Mouse (Mus musculus) gastrocnemius, postnatal 10 days (tissue): ENCODE data around the gene Hspa5. TPM values are rescaled to one million over a fixed set of nuclear protein-coding genes. Genes with fewer than 3 reads are reported as not detected.
"Not testable (repeated sequence)": the region's sequence is repeated elsewhere in the genome, so short reads cannot be mapped to it uniquely, and the experiment has no call there.

ENCODE experiments used
- DNase-seq: peaks from one replicate; pipeline ENCODE4 v3.0.0; 2021; ENCODE audit warnings: mixed read lengths
- total RNA-seq, 2 experiments: library from RNA; stranded (reverse); gene quantifications; 2 replicates each; pipeline ENCODE4 v1.2.3; 2021

The Hspa5 gene
- total RNA-seq, 2 experiments from 2014 or later, result 187 to 207 TPM

DNA sequence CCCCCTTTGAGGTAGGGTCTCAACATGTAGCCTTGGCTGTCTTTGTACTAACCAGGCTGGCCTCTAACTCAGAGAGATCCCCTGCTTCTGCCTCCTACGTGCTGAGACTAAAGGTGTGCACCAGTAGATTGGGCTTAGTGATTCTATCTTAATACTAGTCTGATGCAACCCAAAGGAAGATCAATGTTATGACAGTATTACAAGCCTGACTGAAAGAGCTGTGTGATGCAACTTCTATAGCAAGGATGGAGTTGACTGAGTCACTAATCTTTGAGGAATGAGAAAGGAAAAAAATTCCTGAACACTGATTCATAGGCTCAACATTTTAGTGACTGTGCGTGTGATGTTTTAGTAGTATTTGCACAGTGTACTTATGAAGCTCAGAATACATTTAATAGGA, 1.7 kb upstream of the Hspa5 start:
- DNase-seq, result no peak

DNA sequence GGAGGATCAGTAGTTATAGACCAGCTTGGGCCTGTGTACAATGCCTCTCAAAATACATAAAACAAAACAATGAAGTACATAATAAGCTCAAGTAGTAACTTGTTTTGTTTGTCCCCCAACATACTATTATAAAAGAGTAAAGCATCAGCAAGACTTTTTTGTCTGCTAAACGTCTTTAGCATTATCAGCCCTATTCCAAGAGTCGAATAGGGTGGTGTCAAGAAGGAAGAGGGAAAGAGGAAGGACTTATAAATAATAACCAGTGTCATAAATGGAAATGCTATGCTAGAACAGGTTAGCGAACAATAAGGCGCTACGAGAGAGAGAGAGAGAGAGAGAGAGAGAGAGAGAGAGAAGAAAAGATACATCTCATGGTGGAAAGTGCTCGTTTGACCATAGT, 819 bp upstream of the Hspa5 start:
- DNase-seq, result no peak

DNA sequence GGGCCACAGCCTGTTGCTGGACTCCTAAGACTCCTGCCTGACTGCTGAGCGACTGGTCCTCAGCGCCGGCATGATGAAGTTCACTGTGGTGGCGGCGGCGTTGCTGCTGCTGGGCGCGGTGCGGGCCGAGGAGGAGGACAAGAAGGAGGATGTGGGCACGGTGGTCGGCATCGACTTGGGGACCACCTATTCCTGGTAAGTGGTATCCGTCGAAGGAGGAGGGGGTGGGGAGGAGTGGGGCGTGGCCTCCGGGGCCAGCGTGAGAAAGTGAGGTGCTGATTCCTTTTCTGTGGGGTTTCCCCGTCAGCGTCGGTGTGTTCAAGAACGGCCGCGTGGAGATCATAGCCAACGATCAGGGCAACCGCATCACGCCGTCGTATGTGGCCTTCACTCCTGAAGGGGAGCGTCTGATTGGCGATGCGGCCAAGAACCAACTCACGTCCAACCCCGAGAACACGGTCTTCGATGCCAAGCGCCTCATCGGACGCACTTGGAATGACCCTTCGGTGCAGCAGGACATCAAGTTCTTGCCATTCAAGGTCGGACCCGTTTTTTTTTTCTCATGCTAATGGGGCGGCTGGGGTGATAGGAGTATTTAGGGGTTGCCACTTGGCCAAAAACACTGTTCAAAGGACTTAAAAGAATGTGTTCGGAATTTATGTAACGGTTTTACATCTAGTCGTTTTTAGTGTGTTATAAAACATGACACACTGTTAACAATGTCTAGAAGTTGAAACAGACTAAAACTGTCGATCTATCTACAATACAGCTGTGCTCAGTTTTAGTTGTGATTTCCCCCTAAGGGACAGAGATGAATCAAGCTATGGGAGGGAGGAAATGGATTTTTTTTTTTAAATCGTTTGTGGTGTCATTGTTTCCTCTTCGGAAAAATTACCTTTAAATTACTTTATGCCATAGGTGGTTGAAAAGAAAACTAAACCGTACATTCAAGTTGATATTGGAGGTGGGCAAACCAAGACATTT, 774 bp downstream of the Hspa5 start:
- DNase-seq, result no peak

DNA sequence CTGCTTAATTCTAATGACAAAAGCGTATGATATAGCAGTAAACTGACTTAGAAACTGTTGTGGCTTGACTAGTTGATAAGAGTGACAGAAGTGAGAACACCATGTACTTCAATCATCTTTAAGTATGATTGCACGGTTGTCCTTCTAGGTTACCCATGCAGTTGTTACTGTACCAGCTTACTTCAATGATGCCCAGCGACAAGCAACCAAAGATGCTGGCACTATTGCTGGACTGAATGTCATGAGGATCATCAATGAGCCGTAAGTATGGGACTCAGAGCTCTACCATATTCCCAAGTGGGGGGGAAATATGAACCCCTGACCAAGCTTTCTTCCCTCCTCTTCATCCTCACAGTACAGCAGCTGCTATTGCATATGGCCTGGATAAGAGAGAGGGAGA, 1.9 kb downstream of the Hspa5 start:
- DNase-seq, result no peak

DNA sequence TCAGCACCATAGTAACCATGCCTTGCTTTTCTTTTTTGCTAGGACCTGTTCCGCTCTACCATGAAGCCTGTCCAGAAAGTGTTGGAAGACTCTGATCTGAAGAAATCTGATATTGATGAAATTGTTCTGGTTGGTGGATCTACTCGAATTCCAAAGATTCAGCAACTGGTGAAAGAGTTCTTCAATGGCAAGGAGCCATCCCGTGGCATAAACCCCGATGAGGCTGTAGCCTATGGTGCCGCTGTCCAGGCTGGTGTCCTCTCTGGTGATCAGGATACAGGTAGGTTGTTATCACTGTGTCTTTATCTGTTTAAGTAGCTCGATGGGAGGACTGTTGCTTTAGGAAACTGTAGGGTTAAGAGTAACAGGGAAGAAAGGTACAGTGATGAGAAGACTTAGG, 2.7 kb downstream of the Hspa5 start:
- no peak for DNase-seq

DNA sequence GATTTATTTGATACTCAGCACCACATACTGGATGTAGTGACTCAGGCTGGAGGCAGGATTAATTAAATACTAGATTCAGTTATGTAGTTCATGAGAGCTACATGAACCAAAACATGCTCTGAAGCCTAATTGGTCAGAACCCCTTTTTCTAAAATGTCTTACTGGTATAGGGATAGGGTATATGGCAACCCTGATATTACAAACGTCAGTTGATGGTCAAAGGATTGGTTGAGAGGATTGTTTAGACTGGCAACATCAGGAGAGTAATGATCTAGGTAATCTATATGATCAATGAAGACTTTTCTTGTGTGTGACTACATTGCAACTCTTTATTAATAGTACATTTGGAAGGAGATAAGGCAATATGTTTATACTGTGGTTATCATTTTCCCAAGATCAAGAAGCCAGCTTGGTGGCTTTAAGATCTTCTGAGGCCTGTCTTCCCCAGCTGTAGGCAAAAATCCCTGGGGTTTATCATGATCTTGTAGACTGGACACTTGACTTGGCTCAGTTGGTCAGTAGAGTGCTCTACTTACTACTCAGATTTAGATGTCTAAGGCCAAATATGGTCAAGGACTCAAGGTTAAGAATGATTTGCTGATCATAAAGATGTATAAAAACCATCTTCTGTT, 5.6 kb downstream of the Hspa5 start:
- no peak for DNase-seq

DNA sequence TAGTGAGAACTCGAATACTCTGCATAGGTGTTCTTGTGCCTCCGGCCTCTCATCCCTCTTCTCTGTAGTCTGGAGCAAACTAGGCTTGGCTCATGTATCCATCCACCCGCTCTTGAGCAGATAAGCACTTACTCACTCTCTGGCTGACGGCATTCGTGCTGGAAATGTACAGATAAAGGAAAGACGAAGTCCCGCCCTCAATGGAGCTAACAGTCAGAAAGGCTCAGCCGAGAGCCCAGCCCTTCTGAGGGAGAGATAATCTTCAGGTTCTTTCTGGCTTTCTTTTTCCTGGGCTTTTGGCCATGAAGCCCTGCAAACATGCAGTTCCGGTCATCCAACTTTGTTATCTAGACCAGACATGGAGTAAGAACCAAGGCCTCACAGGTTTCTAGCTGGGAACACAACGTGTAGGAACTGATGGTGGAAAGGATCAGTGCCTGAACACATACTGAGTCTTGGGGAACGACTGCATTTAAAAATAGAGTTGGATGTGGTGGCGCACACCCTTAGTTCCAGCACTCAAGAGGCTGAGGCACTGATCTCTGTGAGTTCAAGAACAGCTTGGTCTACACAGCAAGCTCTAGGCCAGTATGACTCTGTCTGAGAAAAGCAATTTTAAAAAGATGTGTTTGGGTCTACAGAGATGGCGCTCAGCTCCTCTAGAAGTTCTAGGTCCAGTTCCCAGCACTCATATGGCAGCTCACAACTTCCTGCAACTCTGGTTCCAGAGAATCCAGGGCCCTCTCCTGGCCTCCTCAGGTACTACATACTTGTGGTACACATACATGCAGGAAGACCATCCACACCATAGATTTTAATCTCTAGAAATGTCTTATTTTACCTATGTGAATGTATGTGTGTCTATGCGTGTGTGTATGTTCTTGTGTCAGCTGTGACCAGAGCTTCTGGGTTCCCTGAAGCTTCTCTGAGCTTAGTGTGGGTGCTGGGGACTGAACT, 11.6 kb downstream of the Hspa5 start:
- DNase-seq, result no peak

DNA sequence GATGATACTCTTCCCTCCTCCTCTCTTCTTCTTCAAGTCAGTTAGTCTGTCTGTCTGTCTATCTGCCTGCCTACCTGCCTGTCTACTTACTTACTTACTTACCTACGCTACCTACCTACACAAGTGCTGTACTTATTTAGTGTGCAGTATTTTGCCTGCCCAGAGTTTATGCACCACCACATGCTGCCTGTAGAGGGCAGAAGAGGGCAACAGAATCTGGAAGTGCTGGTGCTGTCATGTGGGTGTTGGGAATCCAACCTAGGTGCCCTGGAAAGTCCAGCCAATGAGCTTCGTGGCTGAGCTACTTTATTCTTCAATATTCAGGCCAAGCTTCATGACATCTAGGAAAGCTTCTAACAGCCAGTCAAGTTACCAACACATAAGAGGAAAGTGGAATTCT, 12.3 kb downstream of the Hspa5 start:
- no peak for DNase-seq

DNA sequence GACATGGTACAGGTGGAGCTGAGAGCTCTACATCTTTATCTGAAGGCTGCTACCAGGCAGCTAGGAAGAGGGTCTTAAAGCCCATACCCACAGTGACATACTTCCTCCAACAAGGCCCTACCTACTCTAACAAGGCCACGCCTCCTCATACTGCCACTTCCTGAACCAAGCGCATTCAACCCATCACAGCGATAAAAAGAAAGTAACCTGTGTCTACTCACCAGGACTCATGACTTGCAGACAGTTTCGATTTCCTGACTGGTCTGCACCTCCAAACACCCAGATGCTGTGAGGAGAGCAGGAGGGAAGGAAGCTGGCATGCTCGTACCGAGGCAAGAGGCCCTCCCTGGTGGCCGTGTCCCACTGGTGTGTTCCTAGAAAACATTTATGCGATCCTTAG, 18.5 kb downstream of the Hspa5 start:
- DNase-seq, result no peak

DNA sequence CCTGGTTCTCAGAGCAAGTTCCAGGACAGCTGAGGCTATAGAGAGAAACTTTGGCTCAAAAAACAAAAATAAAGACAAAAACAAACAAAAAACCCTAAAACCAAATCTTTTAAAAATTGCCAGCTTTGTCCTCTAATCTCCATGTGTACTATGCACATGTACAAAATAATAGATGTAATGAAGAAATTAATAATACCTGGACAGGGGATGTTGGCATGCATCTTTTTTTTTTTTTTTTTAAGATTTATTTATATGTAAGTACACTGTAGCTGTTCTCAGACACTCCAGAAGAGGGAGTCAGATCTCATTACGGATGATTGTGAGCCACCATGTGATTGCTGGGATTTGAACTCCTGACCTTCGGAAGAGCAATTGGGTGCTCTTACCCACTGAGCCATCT, 20.8 kb downstream of the Hspa5 start:
- DNase-seq, result not testable (repeated sequence)

DNA sequence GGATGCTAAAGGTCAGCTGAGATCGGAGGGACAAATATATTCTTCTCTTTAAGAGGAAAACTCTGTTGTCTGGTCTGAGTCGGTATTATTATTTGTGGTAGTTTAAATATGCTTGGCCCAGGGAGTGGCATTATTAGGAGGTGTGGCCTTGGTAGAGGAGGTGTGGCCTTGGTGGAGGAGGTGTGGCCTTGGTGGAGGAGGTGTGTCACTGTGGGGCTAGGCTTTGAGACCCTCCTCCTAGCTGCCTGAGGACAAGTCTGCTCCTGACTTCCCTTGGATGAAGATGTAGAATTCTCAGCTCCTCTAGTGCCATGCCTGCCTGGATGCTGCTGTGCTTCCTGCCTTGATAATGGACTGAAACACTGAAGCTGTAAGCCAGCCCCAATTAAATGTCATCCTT, 22.7 kb downstream of the Hspa5 start:
- DNase-seq, result no peak

DNA sequence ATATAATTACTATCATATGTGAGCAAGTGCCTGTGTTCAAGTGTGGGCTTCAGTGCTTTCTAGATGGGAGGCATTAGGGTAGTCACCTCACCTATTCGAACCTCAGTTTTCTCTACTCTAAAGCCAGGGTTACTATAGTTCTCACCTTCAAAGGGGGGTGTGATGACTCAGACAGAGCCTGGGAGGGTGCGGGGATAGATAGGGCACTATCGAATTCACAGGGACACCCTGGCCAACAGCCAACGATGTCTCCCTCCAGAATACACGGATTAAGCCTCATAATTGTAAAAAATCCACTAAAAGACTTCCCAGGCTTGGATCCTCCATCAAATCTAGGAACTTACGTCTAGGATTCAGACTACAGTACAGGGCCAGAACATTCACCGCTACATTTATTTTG, 23.7 kb downstream of the Hspa5 start:
- DNase-seq, result no peak

DNA sequence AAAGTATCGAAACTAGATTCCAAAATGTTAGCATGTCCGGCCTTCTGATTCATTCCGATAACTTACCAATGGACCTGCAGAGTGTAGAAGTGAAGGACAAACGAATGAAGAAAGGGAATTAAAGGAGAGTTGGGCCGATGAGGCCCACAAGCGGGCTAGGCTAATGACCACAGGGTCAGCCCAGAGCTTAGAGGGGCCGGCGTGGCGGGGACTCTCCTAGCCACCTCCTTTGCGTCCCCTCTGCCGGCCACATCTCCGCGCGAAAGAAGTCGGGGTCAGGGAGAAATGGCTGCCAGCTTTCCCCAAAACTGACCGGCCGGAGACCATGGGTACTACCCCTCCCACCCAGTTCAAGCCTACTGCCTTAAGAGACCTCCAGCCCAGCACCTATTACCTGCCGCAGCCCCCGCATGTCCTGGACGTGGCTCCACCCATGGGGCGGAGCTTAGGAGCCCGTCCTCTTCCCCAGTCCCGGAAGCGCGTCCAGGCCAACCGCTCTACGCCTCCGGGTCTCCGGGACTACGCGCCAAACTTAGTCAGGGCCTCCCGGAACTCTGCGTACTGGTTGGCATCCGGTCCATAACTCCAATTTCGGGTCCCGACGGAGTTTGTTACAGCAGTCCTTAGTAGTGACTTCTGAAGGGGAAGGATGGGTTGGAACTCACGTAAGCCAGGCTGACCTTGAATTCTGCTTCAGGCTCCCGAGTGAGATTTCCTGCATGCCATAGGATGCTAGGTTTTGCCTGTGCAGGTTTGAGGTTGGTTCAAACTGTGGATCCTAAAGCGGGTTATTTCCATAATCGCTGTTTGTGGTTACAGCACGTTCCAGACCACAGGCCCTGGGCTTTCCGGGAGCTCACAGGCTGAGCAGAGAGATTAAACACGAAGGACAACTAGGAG, 27.8 kb downstream of the Hspa5 start, which contains the start of gene Rabepk:
TSS of gene Rabepk (minus strand) at position 556 of the 900 bp plus-strand sequence.
- peak; percentile 75 for DNase-seq

DNA sequence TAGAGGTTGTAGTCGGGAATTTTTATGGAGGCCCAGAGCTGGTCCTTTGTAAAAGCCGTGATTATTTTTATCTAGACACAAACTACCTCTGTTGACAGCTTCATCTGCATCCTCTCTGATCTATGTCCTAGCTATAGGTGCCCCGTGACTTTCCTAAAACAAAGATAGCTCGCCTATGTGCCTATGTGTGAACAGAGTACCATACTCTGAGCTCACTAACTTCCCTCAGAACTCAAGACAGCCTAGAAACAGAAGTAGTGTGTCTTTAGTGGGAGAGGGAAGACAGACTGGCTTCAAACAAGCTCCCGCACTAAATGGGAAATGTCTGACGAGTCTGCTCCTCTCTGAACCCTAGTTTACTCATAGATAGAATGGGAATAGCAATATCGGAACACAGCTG, 28.6 kb downstream of the Hspa5 start:
- DNase-seq, result no peak

DNA sequence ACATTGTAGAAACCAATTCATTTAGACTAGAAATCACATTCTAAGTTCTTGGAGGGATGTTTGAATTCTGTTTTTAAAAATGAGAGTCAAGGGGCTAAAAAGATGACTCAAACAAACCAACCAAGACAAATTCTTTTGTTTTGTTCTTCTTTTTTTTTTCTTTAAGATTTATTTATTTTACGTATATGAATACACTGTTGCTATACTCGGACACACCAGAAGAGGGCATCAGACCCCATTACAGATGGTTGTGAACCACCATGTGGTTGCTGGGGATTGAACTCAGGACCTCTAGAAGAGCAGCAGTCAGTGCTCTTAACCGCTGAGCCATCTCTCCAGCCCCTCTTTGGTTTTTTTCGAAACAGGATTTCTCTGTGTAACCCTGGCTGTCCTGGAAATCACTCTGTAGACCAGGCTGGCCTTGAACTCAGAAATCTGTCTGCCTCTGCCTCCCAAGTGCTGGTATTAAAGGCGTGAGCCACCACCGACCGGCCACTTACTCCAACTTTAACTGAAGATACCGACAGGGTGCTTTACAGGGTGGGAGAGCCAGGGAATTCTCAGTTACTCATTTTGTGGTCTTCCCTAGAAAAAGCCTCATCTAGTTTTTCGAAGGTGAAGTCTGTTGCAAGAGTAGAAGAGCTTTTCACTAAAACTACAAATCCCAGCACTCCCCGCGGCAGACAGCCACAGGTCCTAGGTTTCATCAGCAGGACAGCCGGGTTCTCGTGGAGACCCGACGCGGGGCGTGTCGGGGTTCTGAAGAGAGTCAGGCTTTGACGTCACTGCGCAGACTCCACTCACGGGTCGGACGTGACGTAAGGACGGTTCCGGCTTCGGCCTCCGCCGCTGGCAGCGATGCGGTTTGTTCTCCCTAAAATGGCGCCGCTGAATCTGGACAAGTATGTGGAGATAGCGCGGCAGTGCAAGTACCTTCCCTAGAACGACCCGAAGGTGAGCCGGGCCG, 30.0 kb downstream of the Hspa5 start:
- DNase-seq, result peak; percentile 94

DNA sequence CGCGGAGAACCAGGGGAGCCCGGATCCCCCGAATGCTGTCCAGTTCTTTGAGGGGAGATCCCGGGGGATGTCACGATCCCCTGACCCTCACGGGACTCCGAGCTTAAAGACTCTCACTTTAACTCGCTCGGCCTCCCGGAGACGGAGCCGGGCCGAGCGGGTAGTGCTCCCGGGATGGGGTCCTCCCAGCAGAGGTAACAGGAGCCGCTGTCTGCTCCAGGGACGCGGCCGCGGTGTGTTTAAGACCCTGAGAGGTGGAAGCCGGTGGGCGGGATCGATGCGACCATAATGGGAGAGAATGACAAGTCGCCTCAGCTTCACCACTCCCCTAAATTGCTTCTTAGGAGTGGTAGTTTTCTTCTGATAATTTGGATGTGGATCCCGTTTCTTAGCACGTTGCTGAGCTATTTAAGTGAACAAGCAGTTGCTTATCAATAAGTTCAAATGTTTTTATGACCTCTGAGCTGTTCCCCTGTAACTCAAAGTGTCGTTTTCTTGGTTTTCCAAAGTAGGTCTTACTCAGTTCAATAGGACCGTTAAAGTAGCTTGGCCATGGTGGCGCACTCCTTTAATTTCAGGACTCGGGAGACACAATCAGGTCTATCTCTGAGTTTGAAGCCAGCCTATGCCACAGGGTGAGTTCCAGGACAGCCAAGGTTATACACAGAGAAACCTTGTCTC, 30.9 kb downstream of the Hspa5 start:
- not testable (repeated sequence) for DNase-seq

DNA sequence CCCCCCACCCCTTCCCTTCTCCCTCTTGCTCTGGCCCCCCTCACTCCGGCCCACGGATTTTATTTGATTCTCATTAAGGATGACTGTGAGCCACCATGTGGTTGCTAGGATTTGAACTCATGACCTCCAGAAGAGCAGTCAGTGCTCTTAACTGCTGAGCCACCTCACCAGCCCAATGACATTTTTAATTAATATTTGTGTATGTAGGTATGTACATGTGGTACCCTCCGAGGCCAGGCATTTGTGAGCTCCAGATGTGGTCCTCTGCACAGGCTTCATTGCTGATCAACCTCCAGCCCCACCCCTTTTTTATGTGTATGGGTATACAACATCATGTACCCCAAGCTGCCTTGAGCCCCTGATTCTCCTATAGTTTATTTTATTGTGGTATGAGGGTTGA, 32.0 kb downstream of the Hspa5 start:
- DNase-seq, result no peak

DNA sequence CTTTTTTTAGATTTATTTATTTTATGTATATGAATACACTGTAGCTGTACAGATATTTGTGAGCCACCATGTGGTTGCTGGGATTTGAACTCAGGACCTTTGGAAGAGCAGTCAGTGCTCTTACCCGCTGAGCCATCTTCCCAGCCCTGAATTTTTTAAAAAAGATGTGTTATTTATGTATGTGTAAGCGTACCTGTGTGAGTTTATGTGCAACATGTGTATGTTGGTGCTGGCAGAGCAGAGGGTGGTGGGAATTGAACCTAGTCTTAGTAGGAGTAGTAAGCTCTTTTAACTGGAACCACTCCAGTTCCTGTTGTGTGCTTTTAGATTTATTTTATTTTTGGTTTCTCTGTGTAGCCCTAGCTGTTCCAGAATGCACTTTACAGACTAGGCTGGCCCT, 32.4 kb downstream of the Hspa5 start:
- DNase-seq, result no peak

DNA sequence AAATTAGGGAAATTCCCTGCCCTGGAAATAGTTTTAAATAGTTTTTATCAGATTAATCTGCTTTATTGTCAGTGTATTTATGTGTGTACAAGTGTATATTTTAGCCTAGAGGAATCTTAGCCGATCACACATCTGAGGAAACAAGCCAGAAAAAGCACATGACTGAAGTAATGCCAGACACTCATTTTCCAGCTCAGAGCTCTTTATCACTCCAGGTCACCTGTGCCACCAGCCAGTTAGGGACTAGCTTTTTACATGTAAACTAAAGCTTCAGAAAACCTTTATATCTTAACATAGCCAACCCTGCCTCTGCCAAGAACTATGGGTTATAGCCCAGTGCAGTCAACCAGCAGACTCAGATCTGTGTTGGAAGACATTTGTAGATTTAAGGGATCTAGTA, 33.0 kb downstream of the Hspa5 start:
- DNase-seq, result no peak
